Mouse (Mus musculus): ENCODE results near the gene Gja1. TPM values are rescaled to one million over a fixed set of nuclear protein-coding genes. Genes with fewer than 3 reads are reported as not detected.

Gene Gja1
- total and polyA plus RNA-seq, 3 experiments: 156 to 429 (median 359) TPM

GRCm38 (mm10) chr10:56405934-56406333 lies 28.8 kb downstream of the Gja1 start:
- Histone ChIP-seq H3K27me3 (ENCODE audit: control insufficient read depth, insufficient read depth, low read length) (no peaks in the 10 kb centered on the region), H3K36me3 (ENCODE audit: control insufficient read depth, insufficient read depth, low read length) (no peaks in the 10 kb centered on the region), H3K4me3 (no peak overlapping the region), H3K9ac (ENCODE audit: low read depth, low read length) (no peak overlapping the region), H3K27ac (no peak overlapping the region), H3K79me2 (replicated peaks; ENCODE audit: control insufficient read depth, insufficient read depth, low read length) (no peaks in the 10 kb centered on the region), H3K4me1 (ENCODE audit: control insufficient read depth, insufficient read depth, low read length) (no peaks in the 10 kb centered on the region)
- no peak for TF ChIP-seq CTCF (IDR thresholded peaks at IDR 0.05)
- no peak for TF ChIP-seq POLR2A (IDR thresholded peaks at IDR 0.05; ENCODE audit: insufficient read depth, low read depth, low read length)
- TF ChIP-seq EP300 (IDR thresholded peaks at IDR 0.05; ENCODE audit: insufficient read depth, low read depth, low read length): no peak
- intact Hi-C loops (cut with DNase I): no loop called here
- DNase-seq: no peak
- WGBS: 79% methylated on average over 9 of the region's 9 CpGs

- DNase-seq: no peak
- H3K4me1 ChIP-seq (ENCODE audit: control insufficient read depth, insufficient read depth, low read length): no peaks in the 10 kb centered on the region
- H3K4me3 ChIP-seq: no peak overlapping the region
- 81% methylated on average over 6 of the region's 6 CpGs for WGBS
- H3K27ac ChIP-seq: no peak overlapping the region
- H3K27me3 ChIP-seq (ENCODE audit: control insufficient read depth, insufficient read depth, low read length): no peaks in the 10 kb centered on the region
- TF ChIP-seq CTCF (IDR thresholded peaks at IDR 0.05): 0 out of 2 replicates have a peak, but pooled peaks have one; percentile 5
- TF ChIP-seq EP300 (IDR thresholded peaks at IDR 0.05; ENCODE audit: insufficient read depth, low read depth, low read length): no peak
- no peak for TF ChIP-seq POLR2A (IDR thresholded peaks at IDR 0.05; ENCODE audit: insufficient read depth, low read depth, low read length)
- intact Hi-C loops (cut with DNase I): no loop called here
- no peak overlapping the region for H3K9ac ChIP-seq (ENCODE audit: low read depth, low read length)
- no peaks in the 10 kb centered on the region for H3K79me2 ChIP-seq (replicated peaks; ENCODE audit: control insufficient read depth, insufficient read depth, low read length)
- H3K36me3 ChIP-seq (ENCODE audit: control insufficient read depth, insufficient read depth, low read length): no peaks in the 10 kb centered on the region
These were observed 29.4 kb downstream of the Gja1 start for GRCm38 (mm10) chr10:56406386-56407130.

GRCm38 (mm10) chr10:56415894-56416570 lies 38.9 kb downstream of the Gja1 start:
- no peak for TF ChIP-seq CTCF (IDR thresholded peaks at IDR 0.05)
- no peak for TF ChIP-seq EP300 (IDR thresholded peaks at IDR 0.05; ENCODE audit: insufficient read depth, low read depth, low read length)
- no peak for TF ChIP-seq POLR2A (IDR thresholded peaks at IDR 0.05; ENCODE audit: insufficient read depth, low read depth, low read length)
- intact Hi-C loops (cut with DNase I): no loop called here
- Histone ChIP-seq H3K9ac (ENCODE audit: low read depth, low read length) (no peak overlapping the region; the same call in 1 of the 2 replicates), H3K27ac (peak overlapping the region; percentile 22; the same call in 1 of the 2 replicates), H3K79me2 (replicated peaks; ENCODE audit: control insufficient read depth, insufficient read depth, low read length) (no peaks in the 10 kb centered on the region), H3K36me3 (ENCODE audit: control insufficient read depth, insufficient read depth, low read length) (no peaks in the 10 kb centered on the region), H3K27me3 (ENCODE audit: control insufficient read depth, insufficient read depth, low read length) (no peaks in the 10 kb centered on the region), H3K4me3 (no peak overlapping the region), H3K4me1 (ENCODE audit: control insufficient read depth, insufficient read depth, low read length) (no peaks in the 10 kb centered on the region; the same call in 1 of the 2 replicates)
- 41% methylated on average over 7 of the region's 7 CpGs for WGBS
- DNase-seq: peak in 1 of 2 experiments; percentile 12

- no peak overlapping the region for H3K9ac ChIP-seq (ENCODE audit: low read depth, low read length)
- intact Hi-C loops (cut with DNase I): no loop called here
- no peaks in the 10 kb centered on the region for H3K79me2 ChIP-seq (replicated peaks; ENCODE audit: control insufficient read depth, insufficient read depth, low read length)
- no peak for DNase-seq
- TF ChIP-seq EP300 (IDR thresholded peaks at IDR 0.05; ENCODE audit: insufficient read depth, low read depth, low read length): no peak
- no peak for TF ChIP-seq POLR2A (IDR thresholded peaks at IDR 0.05; ENCODE audit: insufficient read depth, low read depth, low read length)
- TF ChIP-seq CTCF (IDR thresholded peaks at IDR 0.05): no peak
- H3K4me3 ChIP-seq: no peak overlapping the region
- H3K36me3 ChIP-seq (ENCODE audit: control insufficient read depth, insufficient read depth, low read length): no peaks in the 10 kb centered on the region
- H3K27ac ChIP-seq: no peak overlapping the region
- H3K4me1 ChIP-seq (ENCODE audit: control insufficient read depth, insufficient read depth, low read length): no peaks in the 10 kb centered on the region
- H3K27me3 ChIP-seq (ENCODE audit: control insufficient read depth, insufficient read depth, low read length): no peaks in the 10 kb centered on the region
- 74% methylated on average over 4 of the region's 4 CpGs for WGBS
These were observed 45.4 kb downstream of the Gja1 start for GRCm38 (mm10) chr10:56422518-56422917.

GRCm38 (mm10) chr10:56425016-56425798 lies 48.1 kb downstream of the Gja1 start:
- H3K27ac ChIP-seq: no peak overlapping the region
- DNase-seq: no peak
- WGBS: 80% methylated on average over 15 of the region's 15 CpGs
- H3K9ac ChIP-seq (ENCODE audit: low read depth, low read length): no peak overlapping the region
- intact Hi-C loops (cut with DNase I): no loop called here
- H3K27me3 ChIP-seq (ENCODE audit: control insufficient read depth, insufficient read depth, low read length): no peaks in the 10 kb centered on the region
- H3K36me3 ChIP-seq (ENCODE audit: control insufficient read depth, insufficient read depth, low read length): no peaks in the 10 kb centered on the region
- no peaks in the 10 kb centered on the region for H3K4me1 ChIP-seq (ENCODE audit: control insufficient read depth, insufficient read depth, low read length)
- no peak for TF ChIP-seq POLR2A (IDR thresholded peaks at IDR 0.05; ENCODE audit: insufficient read depth, low read depth, low read length)
- TF ChIP-seq EP300 (IDR thresholded peaks at IDR 0.05; ENCODE audit: insufficient read depth, low read depth, low read length): no peak
- TF ChIP-seq CTCF (IDR thresholded peaks at IDR 0.05): no peak
- no peak overlapping the region for H3K4me3 ChIP-seq
- no peaks in the 10 kb centered on the region for H3K79me2 ChIP-seq (replicated peaks; ENCODE audit: control insufficient read depth, insufficient read depth, low read length)
